Mouse (Mus musculus) NIH3T3 (cell line): Measurements from ENCODE around the gene Impdh2.

ENCODE experiments used
- DNase-seq: peaks from one replicate; pipeline ENCODE4 v3.0.0-alpha.2; 2012; ENCODE audit warnings: low read depth

Impdh2 gene

GRCm38 (mm10) chr9:108560227-108560841 lies at the start of gene Impdh2:
Gene Impdh2 (plus strand): TSS chr9:108560286.
- peak; percentile 98 for DNase-seq

DNA sequence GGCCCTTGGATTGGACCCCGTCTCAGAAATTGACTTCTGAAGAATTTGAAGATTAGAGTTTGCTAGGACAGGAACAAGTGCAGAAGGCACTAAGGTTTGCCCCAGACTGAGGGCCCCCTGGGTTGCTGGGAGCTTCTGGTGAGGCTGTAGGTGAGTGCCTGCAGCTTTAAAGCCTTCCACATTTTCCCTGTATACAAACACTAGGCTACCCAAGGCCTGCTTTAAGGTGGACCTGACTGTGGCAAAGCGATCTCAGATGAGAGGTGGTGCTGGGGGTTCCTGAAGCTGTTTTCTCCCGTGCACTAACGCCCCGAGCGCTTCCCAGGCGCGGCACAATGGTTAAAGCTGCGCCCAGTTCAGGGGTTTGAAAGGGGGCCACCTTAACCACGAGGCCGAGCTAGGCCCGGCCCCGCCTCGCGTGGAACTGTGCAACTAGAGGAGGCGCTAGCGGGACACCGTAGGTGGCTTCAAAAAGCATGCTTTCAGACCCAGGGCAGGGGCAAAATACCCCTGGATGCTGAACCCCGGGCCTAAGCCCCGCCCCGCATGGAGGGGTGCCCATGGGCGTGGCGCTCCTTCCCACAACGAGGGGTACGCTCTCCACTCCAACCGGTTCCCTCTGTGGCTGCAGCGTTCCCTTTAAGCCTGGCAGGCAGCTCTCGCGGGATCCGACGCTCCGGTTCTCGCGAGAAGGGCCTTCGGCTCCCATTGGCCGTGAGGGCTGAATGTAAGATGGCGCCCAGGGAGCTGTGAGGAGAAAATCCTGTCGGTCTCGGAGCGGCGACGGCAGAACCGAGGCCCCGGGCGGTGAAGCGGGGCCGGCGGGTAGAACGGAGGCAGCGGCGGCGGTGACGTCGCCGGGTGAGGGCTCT lies 43.5 kb upstream of the Impdh2 start, which contains the start of gene Qrich1:
Gene Qrich1, plus strand, starts transcription at position 427 of the 872 bp plus-strand sequence.
- peak; percentile 98 for DNase-seq

DNA sequence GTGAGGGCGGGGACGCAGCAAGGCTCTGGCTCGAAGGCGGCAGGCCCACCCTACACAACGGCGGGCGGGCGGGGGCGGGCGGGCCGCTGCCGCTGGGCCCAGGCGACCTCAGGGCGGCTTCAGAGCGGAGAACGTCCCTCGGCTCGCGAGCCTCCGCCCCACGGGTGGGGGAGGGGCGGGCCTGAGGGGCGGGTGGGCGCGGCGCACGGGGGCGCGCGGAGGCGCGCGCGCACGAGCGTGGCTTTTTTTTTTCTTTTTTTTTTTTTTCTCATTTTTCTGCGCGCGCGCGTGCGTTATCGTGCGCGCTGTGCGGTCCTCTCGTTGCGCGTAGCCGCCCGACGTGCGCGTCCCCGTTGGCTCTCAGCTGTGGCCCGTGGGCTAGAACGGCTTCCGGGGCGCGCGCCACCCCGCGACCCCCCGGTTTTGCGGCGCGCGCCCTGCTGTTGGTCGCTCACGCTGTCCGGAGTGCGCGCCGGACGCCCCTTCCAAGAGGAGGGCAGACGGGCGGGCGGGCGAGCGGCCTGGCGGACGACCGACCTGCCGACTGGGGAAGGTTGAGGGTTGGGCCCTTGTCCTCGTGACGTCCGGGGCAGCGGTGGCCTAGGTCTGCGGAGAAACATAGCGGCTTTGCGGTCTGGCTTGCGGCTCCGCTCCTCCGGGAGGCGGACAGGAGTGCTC lies 42.7 kb upstream of the Impdh2 start:
- peak; percentile 88 for DNase-seq

DNA sequence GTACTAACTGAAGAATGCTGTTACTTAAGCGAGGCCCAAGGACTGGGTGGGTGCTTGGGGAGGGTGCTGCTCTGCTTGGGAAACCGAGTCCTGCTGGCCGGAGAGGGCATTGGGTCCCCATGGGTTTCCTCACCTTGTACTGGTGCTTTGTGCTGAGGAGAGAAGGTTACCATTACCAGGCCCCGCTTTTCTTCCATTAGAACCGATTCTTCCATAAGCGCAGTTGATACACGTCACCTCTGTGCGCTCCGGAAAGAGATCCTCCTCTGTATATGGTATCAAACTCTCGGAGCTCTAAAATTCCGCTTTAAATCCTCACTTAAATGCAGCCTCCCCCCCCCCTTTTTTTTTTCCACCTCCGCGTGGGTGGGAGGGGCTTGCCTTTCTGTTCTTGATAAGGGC lies 42.2 kb upstream of the Impdh2 start:
- peak; percentile 71 for DNase-seq

DNA sequence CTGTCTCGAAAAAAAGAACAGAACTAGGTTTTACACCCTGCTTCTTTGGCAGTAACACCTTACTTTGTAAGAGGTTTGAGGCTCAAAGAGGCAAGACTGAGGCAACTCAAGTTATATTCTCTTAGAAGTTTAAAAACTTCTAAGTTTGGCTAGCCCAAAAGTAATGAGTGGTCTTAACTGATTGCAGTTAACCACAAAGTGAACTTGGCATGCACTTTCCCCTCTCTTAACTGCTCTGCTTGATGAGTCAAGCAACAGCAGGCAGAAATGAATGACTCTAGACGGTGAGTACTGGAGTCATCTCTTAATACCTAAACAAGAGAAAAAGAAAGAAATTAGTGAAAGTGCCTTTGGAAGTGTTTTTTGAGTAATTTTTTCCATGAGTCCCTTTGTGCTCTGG lies 38.5 kb upstream of the Impdh2 start:
- peak; percentile 43 for DNase-seq

DNA sequence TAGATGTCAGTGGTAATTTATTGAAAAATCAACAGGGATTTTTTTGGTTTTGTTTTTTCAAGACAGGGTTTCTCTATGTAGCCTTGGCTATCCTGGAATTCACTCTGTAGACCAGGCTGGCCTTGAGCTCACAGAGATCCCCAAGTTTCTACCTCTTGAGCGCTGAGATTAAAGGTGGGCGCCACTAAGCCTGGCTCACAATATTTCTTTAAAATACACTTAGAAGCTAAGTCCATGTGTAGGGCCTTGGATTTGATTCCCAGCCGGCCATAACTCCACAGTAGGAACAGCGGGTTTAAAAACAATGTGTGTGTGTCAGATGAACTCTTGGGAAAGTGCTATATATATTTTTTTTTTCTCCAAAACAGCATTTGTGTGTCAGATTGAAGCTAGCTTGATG lies 36.7 kb upstream of the Impdh2 start:
- no peak for DNase-seq

GRCm38 (mm10) chr9:108525400-108525799 lies 34.7 kb upstream of the Impdh2 start:
- no peak for DNase-seq

GRCm38 (mm10) chr9:108530954-108531353 lies 29.1 kb upstream of the Impdh2 start:
- DNase-seq = no peak

DNA sequence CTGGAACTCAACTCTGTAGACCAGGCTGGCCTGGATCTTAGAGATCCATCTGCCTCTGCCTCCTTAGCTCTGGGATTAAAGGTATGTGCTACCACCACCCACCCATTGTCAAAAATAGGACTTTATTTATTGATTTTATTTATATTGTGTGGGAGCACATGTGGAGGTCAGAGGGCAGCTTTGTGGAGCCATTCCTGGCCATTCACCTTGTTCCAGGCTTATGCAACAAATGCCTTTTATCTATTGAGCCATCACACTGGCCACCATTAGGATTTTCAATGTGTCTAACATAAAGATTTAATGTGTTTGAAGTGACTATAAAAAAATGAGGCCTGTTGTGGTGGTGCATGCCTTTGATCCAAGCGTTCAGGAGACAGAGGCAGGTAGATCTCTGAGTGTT lies 28.6 kb upstream of the Impdh2 start:
- no peak for DNase-seq

- DNase-seq = no peak
Measured at GRCm38 (mm10) chr9:108540846-108541245, 19.2 kb upstream of the Impdh2 start.

GRCm38 (mm10) chr9:108545986-108546385 lies 14.1 kb upstream of the Impdh2 start:
- DNase-seq = no peak

DNA sequence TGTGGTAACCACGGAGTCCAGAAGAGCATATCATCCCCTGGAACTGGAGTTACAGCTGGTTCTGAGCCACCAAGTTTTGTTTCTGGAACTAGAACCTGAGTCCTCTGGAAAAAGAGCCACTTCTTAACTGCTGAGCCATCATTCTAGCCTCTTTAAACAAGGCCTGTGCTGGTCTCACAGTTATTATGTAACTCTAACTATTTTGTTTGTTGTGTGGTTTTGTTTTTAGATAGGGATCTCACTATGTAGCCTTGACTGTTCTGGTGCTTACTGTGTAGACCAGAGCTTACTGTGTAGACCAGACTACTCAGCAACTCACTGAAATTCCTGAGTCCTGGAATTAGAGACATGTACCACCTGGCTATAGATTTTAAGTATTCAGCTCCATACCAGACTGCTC lies 13.2 kb upstream of the Impdh2 start:
- no peak for DNase-seq

- DNase-seq = no peak
Measured at GRCm38 (mm10) chr9:108559169-108559568, 917 bp upstream of the Impdh2 start.

- no peak for DNase-seq
Measured at GRCm38 (mm10) chr9:108563671-108564070, 3.6 kb downstream of the Impdh2 start.

DNA sequence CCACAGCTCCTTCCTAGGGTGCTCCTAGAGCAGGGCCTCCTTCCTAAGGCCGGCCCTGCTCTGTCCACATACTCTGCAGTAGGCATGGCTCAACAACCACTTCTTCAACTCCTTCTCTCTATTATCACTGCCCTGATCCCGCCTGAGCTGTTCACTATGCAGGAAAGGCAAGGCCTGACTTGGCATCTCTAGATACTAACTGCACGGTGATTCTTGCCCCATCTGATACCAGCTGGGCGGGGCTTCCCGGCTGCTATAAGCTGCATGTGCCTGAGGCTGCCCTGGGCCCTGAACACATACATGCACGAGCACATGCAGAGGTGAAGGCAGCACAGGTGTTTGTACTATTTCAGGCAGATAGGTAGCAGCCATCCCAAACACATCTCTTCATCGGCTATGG lies 4.0 kb downstream of the Impdh2 start:
- no peak for DNase-seq

DNA sequence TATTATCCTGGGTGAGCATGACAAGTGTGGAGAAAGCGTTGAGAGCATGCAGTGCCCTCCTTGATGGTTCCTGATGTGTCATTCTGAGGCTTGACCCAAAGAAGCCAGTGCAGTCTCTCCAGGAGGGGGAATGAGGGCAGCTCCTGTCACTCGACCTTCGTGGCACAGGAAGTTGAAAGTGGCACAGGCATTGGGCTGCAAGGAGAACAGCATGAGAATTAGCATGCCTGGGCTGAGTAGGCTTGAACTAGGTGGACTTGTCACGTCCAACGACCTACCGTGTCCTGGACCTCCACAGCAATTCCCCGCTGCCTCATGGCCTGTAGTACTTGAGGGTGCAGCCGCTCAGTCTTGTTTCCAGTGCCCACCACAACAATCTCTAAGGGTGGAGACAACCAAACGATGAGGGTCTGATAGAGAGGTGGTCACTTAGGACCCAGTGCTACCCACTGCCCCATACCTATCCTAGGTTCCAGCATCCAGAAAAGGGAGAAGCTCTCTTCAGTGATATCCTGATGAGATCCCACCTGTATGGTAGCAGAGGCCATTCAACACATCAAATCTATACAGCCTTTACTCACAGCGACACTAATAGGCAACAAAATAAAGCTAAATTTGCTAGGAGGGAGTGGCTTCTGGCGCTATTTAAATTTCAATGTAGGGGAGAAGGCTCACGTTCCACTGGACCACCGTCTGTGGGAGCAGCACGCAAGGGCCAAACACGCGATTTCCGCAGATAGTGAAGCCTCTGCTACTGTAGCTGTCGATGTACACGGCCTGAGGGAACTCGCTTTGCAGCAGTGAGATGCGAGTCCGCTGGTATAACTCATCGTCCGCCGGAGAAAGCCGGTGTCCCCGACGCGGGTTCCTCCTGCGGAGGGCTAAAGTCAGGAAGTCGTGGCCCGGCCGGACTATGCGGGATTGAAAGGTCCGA lies 6.1 kb downstream of the Impdh2 start:
- DNase-seq = no peak

GRCm38 (mm10) chr9:108566815-108567776 lies 7.0 kb downstream of the Impdh2 start, which contains the start of gene Ndufaf3:
Gene Ndufaf3 (minus strand): TSS chr9:108567434.
- DNase-seq = peak; percentile 89

DNA sequence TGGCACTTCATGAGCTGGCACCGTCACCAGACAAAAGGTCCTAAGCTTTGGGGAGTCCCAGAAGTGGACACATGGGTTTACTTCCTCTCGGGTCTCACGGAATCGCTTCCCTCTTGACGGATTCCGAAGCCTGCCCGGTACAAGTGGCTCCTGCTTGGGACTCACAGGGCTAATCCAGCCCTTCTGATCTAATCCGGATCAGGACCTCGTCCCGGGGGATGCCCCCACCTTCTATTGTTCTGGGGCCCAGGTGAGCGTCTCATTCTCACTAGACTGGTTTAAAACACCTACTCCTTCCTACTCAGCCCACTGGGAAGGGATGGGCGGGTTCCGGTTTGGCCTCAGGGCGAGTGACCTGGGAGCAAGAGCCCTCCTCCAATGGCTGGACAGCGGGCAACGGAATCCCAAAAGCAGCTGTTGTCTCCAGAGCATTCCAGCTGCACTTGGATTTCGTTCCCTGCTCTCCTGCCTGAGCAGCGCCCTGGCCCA lies 7.9 kb downstream of the Impdh2 start:
- peak; percentile 22 for DNase-seq

DNA sequence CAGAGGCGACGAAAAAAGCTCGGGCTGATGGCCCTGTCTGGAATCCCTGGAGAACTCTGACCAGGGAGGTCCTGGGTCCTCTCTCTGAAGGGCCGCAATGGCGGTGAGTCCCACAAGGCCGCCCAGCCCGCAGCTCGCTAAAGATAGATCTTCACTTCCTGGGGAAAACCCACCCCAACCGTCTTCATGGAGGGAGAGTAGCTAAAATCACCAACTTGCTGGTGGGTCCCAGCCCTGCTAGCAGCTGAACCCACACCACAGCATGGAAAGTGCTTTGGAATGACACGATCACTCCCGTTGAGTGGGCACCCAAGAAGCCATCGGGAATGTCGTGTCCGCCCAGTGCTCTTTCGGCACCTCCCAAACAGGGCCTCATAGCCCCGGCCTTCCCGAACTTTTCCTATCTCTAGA lies 8.4 kb downstream of the Impdh2 start:
- no peak for DNase-seq
